Mouse (Mus musculus) erythroblast, embryonic 14.5 days (primary cell): Measurements from ENCODE around the gene Kctd21.

Source experiments
- GATA1 ChIP-seq: IDR thresholded peaks from 2 replicates; pipeline ENCODE4 v1.6.1; 2012; ENCODE audit warnings: low read length, inconsistent platforms, mixed read lengths
- TAL1 ChIP-seq: IDR thresholded peaks from 3 replicates; pipeline ENCODE4 v1.6.1; 2012; ENCODE audit warnings: low read length, inconsistent platforms, mixed read lengths

DNA sequence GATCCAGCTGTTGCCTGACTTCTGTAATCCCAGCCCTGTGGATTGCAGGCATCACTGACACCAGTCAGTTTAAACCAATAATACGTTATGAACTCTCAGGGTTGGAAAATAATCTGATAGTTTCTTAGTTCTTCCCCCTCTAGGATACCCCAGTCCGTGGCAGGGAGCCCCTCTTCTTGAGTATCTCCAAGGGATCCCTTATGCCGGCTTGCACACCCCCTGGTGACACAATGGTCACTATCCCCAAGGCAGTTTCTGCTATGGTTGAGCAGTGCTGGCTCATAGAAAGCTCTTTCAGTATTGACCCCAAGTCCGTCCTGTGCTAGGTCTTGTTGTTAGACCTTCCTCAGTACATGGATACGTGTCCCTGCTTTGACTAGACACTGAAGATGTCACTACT is 16.7 kb downstream of the Kctd21 start:
- TF ChIP-seq GATA1 (no peak), TAL1 (no peak)
